Mouse (Mus musculus): ENCODE results near the gene Gng4. TPM values are rescaled to one million over a fixed set of nuclear protein-coding genes. Genes with fewer than 3 reads are reported as not detected.

The Gng4 gene
- polyA plus RNA-seq, 1 experiment: 1.8 TPM

DNA sequence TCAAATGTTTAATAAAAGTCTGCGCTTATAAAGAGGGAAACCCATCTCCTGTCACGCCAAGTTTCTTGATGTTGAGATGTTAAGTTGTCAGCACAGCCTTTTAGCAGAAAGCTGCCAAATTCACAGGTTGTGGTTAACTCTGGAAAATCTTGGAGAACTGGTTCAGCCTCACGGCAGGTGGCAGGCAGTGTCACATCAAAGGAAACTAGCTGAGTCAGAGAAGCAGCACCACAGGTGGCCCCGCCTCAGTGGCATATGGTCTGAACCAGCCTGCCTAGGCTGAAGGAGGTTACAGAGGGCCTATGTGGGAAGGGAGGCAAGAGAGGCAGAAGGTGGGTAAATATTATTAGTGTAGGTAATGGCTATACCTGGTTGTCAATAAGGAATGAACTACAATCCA lies 61.2 kb downstream of the Gng4 start:
- WGBS: 54% methylated on average over 4 of the region's 4 CpGs
- DNase-seq: no peak

DNA sequence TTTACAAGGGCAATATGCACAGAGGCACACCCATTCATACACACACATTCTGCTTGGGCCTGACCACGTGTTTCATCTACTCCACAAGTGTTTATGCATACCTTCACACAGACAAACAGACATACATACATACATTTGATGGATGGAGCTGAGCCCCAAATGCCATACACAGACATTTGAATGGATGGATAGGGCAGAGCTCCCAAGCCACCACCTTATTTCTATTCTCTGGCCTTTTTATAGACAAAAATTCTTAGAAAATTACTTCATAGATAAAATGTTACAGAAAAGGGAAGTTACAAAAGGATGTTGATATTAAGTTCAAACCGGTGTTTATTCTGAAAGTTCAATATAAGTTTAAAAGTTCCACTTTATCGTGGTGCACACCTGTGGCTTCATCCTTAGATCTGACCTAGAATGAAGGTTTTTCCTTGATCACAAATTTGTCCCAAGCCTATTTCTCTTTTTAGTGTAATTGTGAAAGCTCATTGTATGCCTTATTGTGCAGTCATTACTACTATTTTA lies 63.3 kb downstream of the Gng4 start:
- DNase-seq: no peak
- TF ChIP-seq CTCF (IDR thresholded peaks at IDR 0.05; ENCODE audit: insufficient read depth, low read length): no peak
- no peak for TF ChIP-seq POLR2A (IDR thresholded peaks at IDR 0.05; ENCODE audit: borderline replicate concordance, extremely low read depth, low read depth, low read length)
- no peak overlapping the region for H3K4me3 ChIP-seq (replicated peaks; ENCODE audit: extremely low read depth, low read depth, low read length)
- no peaks in the 10 kb centered on the region for H3K4me1 ChIP-seq (ENCODE audit: control insufficient read depth, insufficient read depth, low read length)
- WGBS: 30% methylated on average over 3 of the region's 3 CpGs

More for the DNA sequence above, 61.2 kb downstream of the Gng4 start:
- TF ChIP-seq CTCF (IDR thresholded peaks at IDR 0.05; ENCODE audit: insufficient read depth, low read length) (no peak), POLR2A (IDR thresholded peaks at IDR 0.05; ENCODE audit: borderline replicate concordance, extremely low read depth, low read depth, low read length) (no peak)
- no peak overlapping the region for H3K4me3 ChIP-seq (replicated peaks; ENCODE audit: extremely low read depth, low read depth, low read length)
- no peaks in the 10 kb centered on the region for H3K4me1 ChIP-seq (ENCODE audit: control insufficient read depth, insufficient read depth, low read length)

DNA sequence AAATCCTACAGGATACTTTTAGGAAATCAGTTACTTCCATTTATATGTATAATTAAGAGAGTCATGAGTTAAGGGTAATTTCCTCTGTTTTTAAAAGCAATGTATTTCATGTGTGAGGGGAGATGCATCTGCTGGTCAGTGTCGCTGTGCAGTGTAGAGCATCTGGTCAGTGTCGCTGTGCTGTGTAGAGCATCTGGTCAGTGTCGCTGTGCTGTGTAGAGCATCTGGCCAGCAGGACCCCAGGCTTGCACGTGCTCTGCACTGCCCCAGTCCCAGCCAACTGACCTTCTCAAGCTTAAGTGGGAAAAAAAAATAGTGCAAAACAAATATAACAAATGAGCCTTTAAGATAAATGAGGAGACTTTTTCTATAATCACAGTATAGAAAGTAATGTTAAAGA lies 73.3 kb downstream of the Gng4 start:
- 53% methylated on average over 4 of the region's 4 CpGs for WGBS
- DNase-seq: no peak
- no peak overlapping the region for H3K4me3 ChIP-seq (replicated peaks; ENCODE audit: extremely low read depth, low read depth, low read length)
- TF ChIP-seq CTCF (IDR thresholded peaks at IDR 0.05; ENCODE audit: insufficient read depth, low read length) (no peak), POLR2A (IDR thresholded peaks at IDR 0.05; ENCODE audit: borderline replicate concordance, extremely low read depth, low read depth, low read length) (no peak)
- no peaks in the 10 kb centered on the region for H3K4me1 ChIP-seq (ENCODE audit: control insufficient read depth, insufficient read depth, low read length)

DNA sequence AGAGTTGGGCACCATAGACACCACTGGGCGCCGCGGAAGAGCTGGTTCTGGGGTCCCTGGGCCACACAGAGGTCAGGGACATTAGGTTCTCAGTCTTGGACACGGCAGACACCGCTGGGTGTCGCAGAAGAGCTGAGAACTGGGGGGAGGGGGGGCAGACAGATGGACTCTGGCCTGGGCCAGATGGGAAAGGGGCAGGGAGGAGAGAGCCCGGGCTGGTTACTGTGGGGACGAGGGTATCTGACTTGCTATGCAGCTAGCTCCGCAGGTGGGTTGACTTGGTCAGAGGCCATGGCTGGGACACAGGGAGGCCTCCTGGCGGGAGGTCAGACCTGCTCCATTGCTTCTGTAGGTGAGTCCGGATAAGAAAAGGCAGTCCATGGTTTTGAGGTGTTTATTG lies 78.5 kb downstream of the Gng4 start:
- Histone ChIP-seq H3K4me3 (replicated peaks; ENCODE audit: extremely low read depth, low read depth, low read length) (no peak overlapping the region), H3K4me1 (ENCODE audit: control insufficient read depth, insufficient read depth, low read length) (no peaks in the 10 kb centered on the region)
- no peak for DNase-seq
- 63% methylated on average over 11 of the region's 11 CpGs for WGBS
- TF ChIP-seq CTCF (IDR thresholded peaks at IDR 0.05; ENCODE audit: insufficient read depth, low read length) (no peak), POLR2A (IDR thresholded peaks at IDR 0.05; ENCODE audit: borderline replicate concordance, extremely low read depth, low read depth, low read length) (no peak)

DNA sequence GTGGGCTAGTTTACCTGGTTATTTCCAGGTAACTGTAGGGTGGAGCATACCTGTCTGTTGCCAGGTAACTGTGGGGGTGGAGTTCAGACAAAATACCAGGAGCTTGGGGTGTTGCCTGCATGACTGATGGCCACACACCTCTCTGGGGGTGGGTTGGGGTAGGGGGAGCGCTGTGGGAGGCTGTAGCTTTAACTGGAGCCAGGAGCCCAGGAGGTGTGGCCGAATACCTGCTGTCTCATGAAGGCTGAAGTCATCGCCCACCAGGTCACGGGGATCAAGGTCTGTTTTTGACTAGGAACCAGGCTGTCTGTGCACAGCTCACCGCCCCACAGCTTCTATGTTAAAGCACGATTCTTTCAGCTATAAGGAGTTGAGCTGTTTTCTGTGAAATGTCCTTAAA lies 79.1 kb downstream of the Gng4 start:
- WGBS: 63% methylated on average over 6 of the region's 6 CpGs
- no peak for DNase-seq
- TF ChIP-seq CTCF (IDR thresholded peaks at IDR 0.05; ENCODE audit: insufficient read depth, low read length): no peak
- no peak for TF ChIP-seq POLR2A (IDR thresholded peaks at IDR 0.05; ENCODE audit: borderline replicate concordance, extremely low read depth, low read depth, low read length)
- H3K4me3 ChIP-seq (replicated peaks; ENCODE audit: extremely low read depth, low read depth, low read length): no peak overlapping the region
- no peaks in the 10 kb centered on the region for H3K4me1 ChIP-seq (ENCODE audit: control insufficient read depth, insufficient read depth, low read length)

DNA sequence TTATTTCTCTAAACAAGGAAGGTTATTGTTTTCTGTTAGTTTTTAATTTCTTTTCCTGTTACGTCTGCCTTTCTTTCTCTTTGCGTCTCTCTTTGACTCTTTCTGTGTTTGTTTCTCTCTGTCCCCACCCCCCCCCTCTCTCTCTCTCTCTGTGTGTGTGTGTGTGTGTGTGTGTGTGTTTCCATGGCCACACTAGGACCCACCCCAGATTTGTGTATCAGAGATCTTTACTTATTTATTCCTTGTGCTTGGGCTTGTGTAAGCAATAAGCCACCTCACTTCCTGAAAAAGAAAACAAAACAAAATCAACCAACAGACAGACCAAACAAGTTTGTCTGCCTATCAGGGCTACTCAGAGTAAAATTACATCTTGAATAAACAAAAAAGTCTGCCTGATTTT lies 82.5 kb downstream of the Gng4 start:
- TF ChIP-seq CTCF (IDR thresholded peaks at IDR 0.05; ENCODE audit: insufficient read depth, low read length): no peak
- no peak for TF ChIP-seq POLR2A (IDR thresholded peaks at IDR 0.05; ENCODE audit: borderline replicate concordance, extremely low read depth, low read depth, low read length)
- DNase-seq: no peak
- Histone ChIP-seq H3K4me1 (ENCODE audit: control insufficient read depth, insufficient read depth, low read length) (no peaks in the 10 kb centered on the region), H3K4me3 (replicated peaks; ENCODE audit: extremely low read depth, low read depth, low read length) (no peak overlapping the region)
- WGBS: 26% methylated on average over 2 of the region's 2 CpGs

DNA sequence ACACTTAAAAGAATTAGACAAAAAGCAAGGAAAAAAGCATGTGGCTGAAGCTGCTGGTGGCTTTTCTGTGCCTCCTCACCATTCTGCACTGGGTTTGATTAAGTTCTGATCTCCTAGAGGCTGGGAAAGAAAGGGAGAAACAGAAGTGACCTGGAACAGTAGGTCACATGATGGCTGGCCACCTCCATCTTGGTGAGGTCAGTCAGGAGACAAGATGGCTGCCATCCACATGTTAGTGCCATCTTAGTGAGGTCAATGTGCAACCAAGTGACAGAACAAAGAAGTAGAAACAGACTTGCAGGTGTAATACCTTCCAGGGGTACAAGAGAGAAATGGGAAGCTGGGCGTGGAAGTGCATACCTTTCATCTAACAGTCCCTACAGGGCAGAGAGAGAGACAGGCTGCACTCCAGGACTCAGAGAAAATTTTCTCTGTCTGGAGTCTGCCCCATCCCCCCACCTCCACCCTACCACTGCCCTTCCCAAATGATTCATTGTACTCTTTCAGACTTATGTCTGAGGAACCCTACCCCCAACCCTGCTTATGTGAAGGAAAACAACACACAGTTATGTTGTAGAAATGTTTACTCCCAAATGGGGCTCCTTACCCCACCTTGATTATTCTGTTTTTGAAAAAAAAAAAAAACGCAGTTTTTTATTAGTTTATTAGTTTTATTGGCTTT lies 83.4 kb downstream of the Gng4 start:
- DNase-seq: no peak
- H3K4me1 ChIP-seq (ENCODE audit: control insufficient read depth, insufficient read depth, low read length): no peaks in the 10 kb centered on the region
- no peak overlapping the region for H3K4me3 ChIP-seq (replicated peaks; ENCODE audit: extremely low read depth, low read depth, low read length)
- 83% methylated on average over 2 of the region's 2 CpGs for WGBS
- no peak for TF ChIP-seq POLR2A (IDR thresholded peaks at IDR 0.05; ENCODE audit: borderline replicate concordance, extremely low read depth, low read depth, low read length)
- TF ChIP-seq CTCF (IDR thresholded peaks at IDR 0.05; ENCODE audit: insufficient read depth, low read length): no peak

DNA sequence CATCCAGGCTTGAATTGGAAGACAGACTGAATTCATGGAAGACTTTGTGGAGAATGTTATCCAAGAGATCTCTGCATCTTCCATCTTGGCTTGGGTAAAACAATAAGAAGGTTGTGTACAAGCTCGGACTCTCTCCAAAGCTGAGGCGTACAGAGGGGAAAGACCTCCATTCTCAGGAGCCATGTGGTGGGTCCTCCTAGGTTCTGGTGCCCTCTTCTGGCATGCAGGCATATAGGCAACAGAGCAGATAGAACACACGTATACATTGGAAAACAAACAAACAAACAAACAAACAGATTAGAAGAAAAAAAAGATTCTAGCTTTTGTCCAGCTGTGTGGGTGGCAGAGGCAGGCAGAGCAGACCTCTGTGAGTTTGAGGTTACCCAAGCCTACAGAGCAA lies 84.1 kb downstream of the Gng4 start:
- TF ChIP-seq CTCF (IDR thresholded peaks at IDR 0.05; ENCODE audit: insufficient read depth, low read length) (peak; percentile 24; the same call in 1 of the 2 replicates), POLR2A (IDR thresholded peaks at IDR 0.05; ENCODE audit: borderline replicate concordance, extremely low read depth, low read depth, low read length) (no peak)
- 34% methylated on average over 3 of the region's 3 CpGs for WGBS
- DNase-seq: no peak
- H3K4me3 ChIP-seq (replicated peaks; ENCODE audit: extremely low read depth, low read depth, low read length): no peak overlapping the region
- H3K4me1 ChIP-seq (ENCODE audit: control insufficient read depth, insufficient read depth, low read length): no peaks in the 10 kb centered on the region

Other genes with a start within 250 kb of the Gng4 start
- 4.7 and 7.2 TPM in 2 replicates for gene Lyst, start 193.7 kb upstream of the Gng4 start, polyA plus RNA-seq (2012; rRNA removed)
- 46.4 and 73.3 TPM in 2 replicates for gene B3galnt2, start 170.4 kb downstream of the Gng4 start, polyA plus RNA-seq (2012; rRNA removed)